ENCODE assay signal across 20 mouse cellular contexts in genomic region chr5:3380692-3381233, GRCm38 (mm10). TPM values are rescaled to one million over a fixed set of nuclear protein-coding genes. Genes with fewer than 3 reads are reported as not detected.
A peak's percentile ranks its signal among the peaks of the same experiment; 100 is the strongest.
DNase-seq lines count a peak whose midpoint lies in the region; ATAC-seq and TF ChIP-seq lines count a peak whose summit lies in the region.
"Had no signal": no experiment of that assay in that cellular context is flagged by ENCODE, and none has a peak within 500 bp of the region (broad histone marks: within the 10 kb centered on the region; RNA-seq: fewer than 3 reads in every experiment).

No protein-coding gene starts in this region.

- no peak for TF ChIP-seq EP300 in liver, postnatal 0 days (IDR thresholded peaks at IDR 0.05; ENCODE audit: low read depth)

- DNase-seq in heart, adult 18-20 months: peak; percentile 37 to 38
- no peak for DNase-seq in liver, postnatal 0 days
- DNase-seq in liver, embryonic 11.5 days (ENCODE audit: low spot score): no peak
- DNase-seq in adipocyte (ENCODE audit: low spot score): peak; percentile 70
- DNase-seq in layer of hippocampus, postnatal 10 days (ENCODE audit: low spot score in 2 of 2): no peak
- DNase-seq: adrenal gland, postnatal 25 days; cerebellum, adult 9-10 months; gastrocnemius, postnatal 25 days; kidney, adult 11 months; kidney, postnatal 25 days; layer of hippocampus, adult 9-11 months; liver, embryonic 13.5 days had no signal

- 82% methylated on average over 9 of the region's 9 CpGs for WGBS in heart, embryonic 11.5 days (ENCODE audit: insufficient replicate concordance)
- WGBS in liver, postnatal 0 days (ENCODE audit: insufficient replicate concordance): 75% methylated on average over 9 of the region's 9 CpGs
- 86% methylated on average over 9 of the region's 9 CpGs for WGBS in liver, embryonic 11.5 days
- WGBS in intestine, embryonic 16.5 days: 68% methylated on average over 9 of the region's 9 CpGs

- no peak for TF ChIP-seq CTCF in liver, postnatal 0 days (IDR thresholded peaks at IDR 0.05; ENCODE audit: low read depth)

- no peaks in the 10 kb centered on the region for H3K36me3 ChIP-seq in heart, embryonic 11.5 days (ENCODE audit: control insufficient read depth, insufficient read depth, low read length)
- no peaks in the 10 kb centered on the region for H3K36me3 ChIP-seq in liver, postnatal 0 days (replicated peaks; ENCODE audit: insufficient read depth, low read length)
- H3K36me3 ChIP-seq in liver, embryonic 11.5 days (ENCODE audit: control insufficient read depth, insufficient read depth, low read length): no peaks in the 10 kb centered on the region
- no peaks in the 10 kb centered on the region for H3K36me3 ChIP-seq in intestine, embryonic 16.5 days (ENCODE audit: control insufficient read depth, insufficient read depth, low read length)
- H3K36me3 ChIP-seq: hindbrain, embryonic 12.5 days had no signal

- ATAC-seq in heart, embryonic 11.5 days (replicated peaks; ENCODE audit: insufficient number of reproducible peaks, low FRiP score, low TSS enrichment): no peak
- ATAC-seq in liver, postnatal 0 days: no peak
- no peak for ATAC-seq in liver, embryonic 11.5 days (replicated peaks; ENCODE audit: low FRiP score)
- ATAC-seq in intestine, embryonic 16.5 days: peak; percentile 47; the same call in 1 of the 2 replicates
- ATAC-seq in activated CD4-positive, CD25-positive, alpha-beta regulatory T cell, adult 4 months: no peak
- ATAC-seq: forebrain, embryonic 16.5 days had no signal

- peaks cover 12% of the 10 kb centered on the region for H3K4me1 ChIP-seq in heart, embryonic 11.5 days (ENCODE audit: control insufficient read depth, insufficient read depth, low read length)
- H3K4me1 ChIP-seq in liver, postnatal 0 days (ENCODE audit: insufficient read depth): peaks cover 41% of the 10 kb centered on the region
- H3K4me1 ChIP-seq in liver, embryonic 11.5 days (replicated peaks; ENCODE audit: control insufficient read depth, insufficient read depth, low read length): 0 out of 2 replicates have a peak, but pooled peaks cover 2% of the 10 kb centered on the region
- peaks cover 3% of the 10 kb centered on the region; the same call in 1 of the 2 replicates for H3K4me1 ChIP-seq in intestine, embryonic 16.5 days (ENCODE audit: control insufficient read depth, insufficient read depth, low read length)
- H3K4me1 ChIP-seq: hindbrain, embryonic 12.5 days had no signal

- no peak overlapping the region for H3K4me3 ChIP-seq in heart, embryonic 11.5 days (ENCODE audit: low read depth, low read length)
- H3K4me3 ChIP-seq in liver, postnatal 0 days (ENCODE audit: low read depth, low read length): no peak overlapping the region
- H3K4me3 ChIP-seq in liver, embryonic 11.5 days (ENCODE audit: low read depth, low read length): no peak overlapping the region
- no peak overlapping the region for H3K4me3 ChIP-seq in intestine, embryonic 16.5 days (ENCODE audit: low read length)
- H3K4me3 ChIP-seq: hindbrain, embryonic 12.5 days; liver, embryonic 13.5 days; neural tube, embryonic 12.5 days had no signal

- no peak overlapping the region for H3K9ac ChIP-seq in heart, embryonic 11.5 days (ENCODE audit: low read depth, low read length)
- H3K9ac ChIP-seq in liver, postnatal 0 days (replicated peaks): no peak overlapping the region
- no peak overlapping the region for H3K9ac ChIP-seq in liver, embryonic 11.5 days (ENCODE audit: low read depth, low read length)
- H3K9ac ChIP-seq in intestine, embryonic 16.5 days (ENCODE audit: low read depth, low read length): no peak overlapping the region
- H3K9ac ChIP-seq: hindbrain, embryonic 12.5 days; liver, embryonic 13.5 days; neural tube, embryonic 12.5 days had no signal

- H3K27me3 ChIP-seq in heart, embryonic 11.5 days (ENCODE audit: control insufficient read depth, insufficient read depth, low read length): no peaks in the 10 kb centered on the region
- H3K27me3 ChIP-seq in liver, postnatal 0 days (ENCODE audit: insufficient read depth, low read length): no peaks in the 10 kb centered on the region
- H3K27me3 ChIP-seq in liver, embryonic 11.5 days (replicated peaks; ENCODE audit: control insufficient read depth, insufficient read depth, low read length): no peaks in the 10 kb centered on the region
- no peaks in the 10 kb centered on the region for H3K27me3 ChIP-seq in intestine, embryonic 16.5 days (replicated peaks; ENCODE audit: control insufficient read depth, insufficient read depth, low read length)
- H3K27me3 ChIP-seq: hindbrain, embryonic 12.5 days; liver, embryonic 13.5 days; megakaryocyte, embryonic 14.5 days; neural tube, embryonic 12.5 days had no signal

- H3K9me3 ChIP-seq in heart, embryonic 11.5 days (replicated peaks; ENCODE audit: control insufficient read depth, low read length): no peaks in the 10 kb centered on the region
- no peaks in the 10 kb centered on the region for H3K9me3 ChIP-seq in liver, postnatal 0 days (ENCODE audit: low read length)
- H3K9me3 ChIP-seq in liver, embryonic 11.5 days (ENCODE audit: control insufficient read depth, low read length): no peaks in the 10 kb centered on the region
- H3K9me3 ChIP-seq in intestine, embryonic 16.5 days (ENCODE audit: control insufficient read depth, low read length): no peaks in the 10 kb centered on the region
- H3K9me3 ChIP-seq: G1E; hindbrain, embryonic 12.5 days; liver, embryonic 13.5 days; megakaryocyte, embryonic 14.5 days; neural tube, embryonic 12.5 days had no signal

- no peak overlapping the region; the same call in 1 of the 2 replicates for H3K27ac ChIP-seq in heart, embryonic 11.5 days (ENCODE audit: low read depth, low read length)
- peak overlapping the region; percentile 37; the same call in 1 of the 2 replicates for H3K27ac ChIP-seq in liver, postnatal 0 days (ENCODE audit: low read depth)
- H3K27ac ChIP-seq in liver, embryonic 11.5 days (ENCODE audit: low read depth, low read length): no peak overlapping the region
- no peak overlapping the region for H3K27ac ChIP-seq in intestine, embryonic 16.5 days (ENCODE audit: low read length)
- H3K27ac ChIP-seq: hindbrain, embryonic 12.5 days; liver, embryonic 13.5 days; neural tube, embryonic 12.5 days had no signal

- H3K4me2 ChIP-seq in heart, embryonic 11.5 days: no peak overlapping the region
- no peak overlapping the region for H3K4me2 ChIP-seq in liver, postnatal 0 days (ENCODE audit: low read depth, low read length)
- H3K4me2 ChIP-seq in liver, embryonic 11.5 days: no peak overlapping the region
- no peak overlapping the region for H3K4me2 ChIP-seq in intestine, embryonic 16.5 days (ENCODE audit: low read depth, low read length)
- H3K4me2 ChIP-seq: hindbrain, embryonic 12.5 days; liver, embryonic 13.5 days; neural tube, embryonic 12.5 days had no signal

RNA-seq across cellular contexts. Expression of gene Cdk6, which starts 39.5 kb away (rescaled TPM):
- total RNA-seq in heart, adult 18-20 months (2021): 1 to 10 TPM; 7.3 to 8.5 TPM
- polyA plus RNA-seq in heart, embryonic 11.5 days (2014; fragmentation: Nextera tagmentation; extraction: Ambion mirVana): 23.1 and 31.3 TPM in 2 replicates
- polyA plus RNA-seq in liver, postnatal 0 days (2015; fragmentation: Nextera tagmentation; extraction: Ambion mirVana): 17.1 and 17.3 TPM in 2 replicates
- polyA plus RNA-seq in liver, embryonic 11.5 days (2014; fragmentation: Nextera tagmentation; extraction: Ambion mirVana): 49.1 and 51.2 TPM in 2 replicates
- 19.7 and 20.9 TPM in 2 replicates for polyA plus RNA-seq in intestine, embryonic 16.5 days (2015; fragmentation: Nextera tagmentation; extraction: Ambion mirVana)
- 10 to 100 TPM; 10.7 to 15.3 TPM for total RNA-seq in layer of hippocampus, postnatal 10 days (2021)
- polyA plus RNA-seq in activated CD4-positive, CD25-positive, alpha-beta regulatory T cell, adult 4 months (2017; shearing (Covaris generic)): 10 to 100 TPM; 29.6 to 32.3 TPM

Comparison
In these comparisons a context has a peak if more than half of its experiments do, and no peak if none do; other contexts are left out.
1. DNase-seq: peak in heart, adult 18-20 months (2 of 2) and adipocyte (single experiment); none in liver, postnatal 0 days (single experiment), liver, embryonic 11.5 days (single experiment) and layer of hippocampus, postnatal 10 days (0 of 2).